Mouse (Mus musculus) liver, postnatal 0 days (tissue): ENCODE measurements around the gene Stard13.

Experiments used
- CTCF ChIP-seq: sonication (generic); IDR thresholded peaks from 2 replicates; pipeline ENCODE4 v1.5.1; 2016; ENCODE audit warnings: antibody characterized with exemption, low read depth
- EP300 ChIP-seq: IDR thresholded peaks from 2 replicates; pipeline ENCODE4 v1.6.1; 2016; ENCODE audit warnings: antibody characterized with exemption, low read depth, mild to moderate bottlenecking

- no peak for TF ChIP-seq CTCF
- TF ChIP-seq EP300, result no peak
Measured at GRCm38 (mm10) chr5:151004216-151004755, 229.3 kb downstream of the Stard13 start.
